Mouse (Mus musculus): ENCODE measurements around the gene Psmd9.

The Psmd9 gene

GRCm38 (mm10) chr5:123149451-123150400 lies 19.5 kb upstream of the Psmd9 start:
- DNase-seq (ENCODE audit: low read depth in 2 of 2, low spot score in 2 of 2), result peak; percentile 89 to 93

- peak; percentile 68 to 80 for DNase-seq (ENCODE audit: low read depth in 2 of 2, low spot score in 2 of 2)
Observed at GRCm38 (mm10) chr5:123150641-123151040, 18.6 kb upstream of the Psmd9 start.

- peak; percentile 45 to 70 for DNase-seq (ENCODE audit: low read depth in 2 of 2, low spot score in 2 of 2)
Observed at GRCm38 (mm10) chr5:123151077-123151476, 18.1 kb upstream of the Psmd9 start.

GRCm38 (mm10) chr5:123151707-123152362 lies 17.4 kb upstream of the Psmd9 start:
- DNase-seq (ENCODE audit: low read depth in 2 of 2, low spot score in 2 of 2), result no peak

GRCm38 (mm10) chr5:123152901-123153300 lies 16.3 kb upstream of the Psmd9 start:
- DNase-seq (ENCODE audit: low read depth in 2 of 2, low spot score in 2 of 2), result no peak

- DNase-seq (ENCODE audit: low read depth in 2 of 2, low spot score in 2 of 2), result peak; percentile 74 to 80
Observed at GRCm38 (mm10) chr5:123155425-123155824, 13.8 kb upstream of the Psmd9 start.

GRCm38 (mm10) chr5:123156763-123157162 lies 12.4 kb upstream of the Psmd9 start:
- DNase-seq (ENCODE audit: low read depth in 2 of 2, low spot score in 2 of 2), result no peak

GRCm38 (mm10) chr5:123157972-123158371 lies 11.2 kb upstream of the Psmd9 start:
- DNase-seq (ENCODE audit: low read depth in 2 of 2, low spot score in 2 of 2), result no peak

- DNase-seq (ENCODE audit: low read depth in 2 of 2, low spot score in 2 of 2), result no peak
Observed at GRCm38 (mm10) chr5:123159446-123159845, 9.8 kb upstream of the Psmd9 start.

GRCm38 (mm10) chr5:123159866-123160265 lies 9.3 kb upstream of the Psmd9 start:
- no peak for DNase-seq (ENCODE audit: low read depth in 2 of 2, low spot score in 2 of 2)

GRCm38 (mm10) chr5:123160341-123160740 lies 8.9 kb upstream of the Psmd9 start:
- no peak for DNase-seq (ENCODE audit: low read depth in 2 of 2, low spot score in 2 of 2)

GRCm38 (mm10) chr5:123162942-123163341 lies 6.3 kb upstream of the Psmd9 start:
- DNase-seq (ENCODE audit: low read depth in 2 of 2, low spot score in 2 of 2), result no peak

- DNase-seq (ENCODE audit: low read depth in 2 of 2, low spot score in 2 of 2), result no peak
Observed at GRCm38 (mm10) chr5:123166437-123166836, 2.8 kb upstream of the Psmd9 start.

GRCm38 (mm10) chr5:123167591-123167990 lies 1.6 kb upstream of the Psmd9 start:
- DNase-seq (ENCODE audit: low read depth in 2 of 2, low spot score in 2 of 2), result no peak

- DNase-seq (ENCODE audit: low read depth in 2 of 2, low spot score in 2 of 2), result no peak
Observed at GRCm38 (mm10) chr5:123170365-123170764, 1.2 kb downstream of the Psmd9 start.

GRCm38 (mm10) chr5:123171646-123172350 lies 2.6 kb downstream of the Psmd9 start:
- peak; percentile 84 to 87 for DNase-seq (ENCODE audit: low read depth in 2 of 2, low spot score in 2 of 2)

- DNase-seq (ENCODE audit: low read depth in 2 of 2, low spot score in 2 of 2), result no peak
Observed at GRCm38 (mm10) chr5:123178792-123179191, 9.6 kb downstream of the Psmd9 start.

- DNase-seq (ENCODE audit: low read depth in 2 of 2, low spot score in 2 of 2), result no peak
Observed at GRCm38 (mm10) chr5:123180390-123180789, 11.2 kb downstream of the Psmd9 start.

GRCm38 (mm10) chr5:123181536-123181935 lies 12.3 kb downstream of the Psmd9 start:
- DNase-seq (ENCODE audit: low read depth in 2 of 2, low spot score in 2 of 2), result no peak

- DNase-seq (ENCODE audit: low read depth in 2 of 2, low spot score in 2 of 2), result no peak
Observed at GRCm38 (mm10) chr5:123182651-123183050, 13.4 kb downstream of the Psmd9 start, which contains the start of gene Hpd. Gene Hpd, minus strand, starts transcription at chr5:123182727.

GRCm38 (mm10) chr5:123185966-123186365 lies 16.8 kb downstream of the Psmd9 start:
- DNase-seq (ENCODE audit: low read depth in 2 of 2, low spot score in 2 of 2), result no peak

All from CD8-positive naive resting alpha-beta T cell, adult 2 months (primary cell).